ENCODE assay signal across 13 mouse cellular contexts in genomic region chr2:85160901-85161637, GRCm38 (mm10). TPM values are rescaled to one million over a fixed set of nuclear protein-coding genes. Genes with fewer than 3 reads are reported as not detected.
DNase-seq lines count a peak whose midpoint lies in the region; ATAC-seq and TF ChIP-seq lines count a peak whose summit lies in the region.
"Had no signal": no experiment of that assay in that cellular context is flagged by ENCODE, and none has a peak within 500 bp of the region (broad histone marks: within the 10 kb centered on the region; RNA-seq: fewer than 3 reads in every experiment).

No protein-coding gene starts in this region.

- no peaks in the 10 kb centered on the region for H3K4me1 ChIP-seq in stomach, embryonic 15.5 days
- H3K4me1 ChIP-seq in stomach, postnatal 0 days (replicated peaks; ENCODE audit: control insufficient read depth, insufficient read depth) = no peaks in the 10 kb centered on the region
- H3K4me1 ChIP-seq in hindbrain, embryonic 13.5 days (replicated peaks) = peaks cover 16% of the 10 kb centered on the region
- peaks cover 12% of the 10 kb centered on the region for H3K4me1 ChIP-seq in midbrain, embryonic 14.5 days (ENCODE audit: control insufficient read depth, insufficient read depth, low read length)
- H3K4me1 ChIP-seq: liver, embryonic 13.5 days had no signal

- WGBS in stomach, embryonic 15.5 days = 46% methylated on average over 4 of the region's 4 CpGs
- WGBS in stomach, postnatal 0 days = 59% methylated on average over 4 of the region's 4 CpGs
- 67% methylated on average over 4 of the region's 4 CpGs for WGBS in hindbrain, embryonic 13.5 days
- 77% methylated on average over 4 of the region's 4 CpGs for WGBS in midbrain, embryonic 14.5 days

- 0 out of 2 replicates have a peak, but pooled peaks have one; percentile 18 for ATAC-seq in stomach, embryonic 15.5 days (ENCODE audit: insufficient read depth, low FRiP score, low read depth)
- no peak for ATAC-seq in stomach, postnatal 0 days (ENCODE audit: low FRiP score, low TSS enrichment)
- peak; percentile 75 for ATAC-seq in hindbrain, embryonic 13.5 days (ENCODE audit: low FRiP score)
- peak; percentile 54 for ATAC-seq in midbrain, embryonic 14.5 days (ENCODE audit: low FRiP score, low TSS enrichment)
- ATAC-seq: Patski had no signal

- no peak overlapping the region for H3K4me2 ChIP-seq in stomach, embryonic 15.5 days
- no peak overlapping the region for H3K4me2 ChIP-seq in stomach, postnatal 0 days (replicated peaks; ENCODE audit: low read depth)
- H3K4me2 ChIP-seq in hindbrain, embryonic 13.5 days = no peak overlapping the region
- H3K4me2 ChIP-seq in midbrain, embryonic 14.5 days (ENCODE audit: low read length) = no peak overlapping the region
- H3K4me2 ChIP-seq: liver, embryonic 13.5 days had no signal

- no peak for DNase-seq in stomach, postnatal 0 days (ENCODE audit: low spot score)
- peak; percentile 56 for DNase-seq in midbrain, embryonic 14.5 days
- peak; percentile 14 for DNase-seq in retina, postnatal 1 day
- DNase-seq in heart, adult 18-20 months = no peak
- DNase-seq in MN1 (ENCODE audit: low spot score) = no peak
- no peak for DNase-seq in cerebellum, adult 8-10 months
- DNase-seq: adrenal gland, postnatal 10 days; heart, adult 2 months; liver, embryonic 13.5 days had no signal

- H3K4me3 ChIP-seq in stomach, embryonic 15.5 days (replicated peaks) = no peak overlapping the region
- H3K4me3 ChIP-seq in stomach, postnatal 0 days (ENCODE audit: low read depth, low read length) = no peak overlapping the region
- no peak overlapping the region for H3K4me3 ChIP-seq in hindbrain, embryonic 13.5 days
- H3K4me3 ChIP-seq in midbrain, embryonic 14.5 days (replicated peaks; ENCODE audit: low read depth, low read length) = no peak overlapping the region
- H3K4me3 ChIP-seq: heart, adult 2 months; liver, embryonic 13.5 days had no signal

- TF ChIP-seq CTCF in stomach, postnatal 0 days (IDR thresholded peaks at IDR 0.05; ENCODE audit: low read depth) = no peak

- H3K9ac ChIP-seq in stomach, embryonic 15.5 days = no peak overlapping the region
- H3K9ac ChIP-seq in stomach, postnatal 0 days (ENCODE audit: low read length) = no peak overlapping the region
- H3K9ac ChIP-seq in hindbrain, embryonic 13.5 days = no peak overlapping the region
- H3K9ac ChIP-seq in midbrain, embryonic 14.5 days (replicated peaks; ENCODE audit: low read length) = no peak overlapping the region
- H3K9ac ChIP-seq: liver, embryonic 13.5 days had no signal

- H3K36me3 ChIP-seq in stomach, embryonic 15.5 days = no peaks in the 10 kb centered on the region
- H3K36me3 ChIP-seq in stomach, postnatal 0 days (ENCODE audit: control insufficient read depth, insufficient read depth, low read length) = no peaks in the 10 kb centered on the region
- no peaks in the 10 kb centered on the region for H3K36me3 ChIP-seq in hindbrain, embryonic 13.5 days
- no peaks in the 10 kb centered on the region for H3K36me3 ChIP-seq in midbrain, embryonic 14.5 days (ENCODE audit: control insufficient read depth, insufficient read depth, low read length)
- H3K36me3 ChIP-seq: liver, embryonic 13.5 days had no signal

- no peaks in the 10 kb centered on the region for H3K9me3 ChIP-seq in stomach, embryonic 15.5 days
- H3K9me3 ChIP-seq in stomach, postnatal 0 days (ENCODE audit: control insufficient read depth, low read length) = no peaks in the 10 kb centered on the region
- H3K9me3 ChIP-seq in hindbrain, embryonic 13.5 days = no peaks in the 10 kb centered on the region
- H3K9me3 ChIP-seq in midbrain, embryonic 14.5 days (ENCODE audit: control insufficient read depth, low read length) = no peaks in the 10 kb centered on the region
- H3K9me3 ChIP-seq: liver, embryonic 13.5 days had no signal

- TF ChIP-seq EP300 in stomach, postnatal 0 days (optimal IDR thresholded peaks at IDR 0.05) = no peak

- no peak overlapping the region for H3K27ac ChIP-seq in stomach, embryonic 15.5 days
- no peak overlapping the region for H3K27ac ChIP-seq in stomach, postnatal 0 days (replicated peaks)
- peak overlapping the region; percentile 48 for H3K27ac ChIP-seq in hindbrain, embryonic 13.5 days
- H3K27ac ChIP-seq in midbrain, embryonic 14.5 days (replicated peaks; ENCODE audit: low read depth, low read length) = 0 out of 2 replicates have a peak overlapping the region, but pooled peaks have one; percentile 33
- H3K27ac ChIP-seq: heart, adult 2 months; liver, embryonic 13.5 days had no signal

- H3K27me3 ChIP-seq in stomach, embryonic 15.5 days (replicated peaks) = no peaks in the 10 kb centered on the region
- no peaks in the 10 kb centered on the region for H3K27me3 ChIP-seq in stomach, postnatal 0 days (ENCODE audit: control insufficient read depth, insufficient read depth, low read length)
- no peaks in the 10 kb centered on the region for H3K27me3 ChIP-seq in hindbrain, embryonic 13.5 days
- no peaks in the 10 kb centered on the region for H3K27me3 ChIP-seq in midbrain, embryonic 14.5 days (ENCODE audit: control insufficient read depth, insufficient read depth, low read length)
- H3K27me3 ChIP-seq: liver, embryonic 13.5 days had no signal

RNA-seq across cellular contexts. Expression of gene Aplnr, which starts 25.0 kb away (rescaled TPM):
- 65.3 and 72.1 TPM in 2 replicates for polyA plus RNA-seq in stomach, embryonic 15.5 days (2015; fragmentation: Nextera tagmentation; extraction: Ambion mirVana)
- 25.1 and 28.0 TPM in 2 replicates for polyA plus RNA-seq in stomach, postnatal 0 days (2015; fragmentation: Nextera tagmentation; extraction: Ambion mirVana)
- 31.7 and 39.0 TPM in 2 replicates for polyA plus RNA-seq in hindbrain, embryonic 13.5 days (2015; fragmentation: Nextera tagmentation; extraction: Ambion mirVana)
- polyA plus RNA-seq in midbrain, embryonic 14.5 days (2014; fragmentation: Nextera tagmentation; extraction: Ambion mirVana) = 10.7 and 27.7 TPM in 2 replicates
- 10 to 100 TPM in 1 of 2 experiments, 1 to 10 TPM in 1; 5.7 to 11.3 TPM for total RNA-seq in heart, adult 18-20 months (2021)

RNA-seq across cellular contexts. Expression of gene Lrrc55, which starts 35.9 kb away (rescaled TPM):
- polyA plus RNA-seq in stomach, embryonic 15.5 days (2015; fragmentation: Nextera tagmentation; extraction: Ambion mirVana) = 2.8 and 3.5 TPM in 2 replicates
- polyA plus RNA-seq in stomach, postnatal 0 days (2015; fragmentation: Nextera tagmentation; extraction: Ambion mirVana) = 1.1 and 1.2 TPM in 2 replicates
- 6.9 and 7.7 TPM in 2 replicates for polyA plus RNA-seq in hindbrain, embryonic 13.5 days (2015; fragmentation: Nextera tagmentation; extraction: Ambion mirVana)
- 9.6 and 13.8 TPM in 2 replicates for polyA plus RNA-seq in midbrain, embryonic 14.5 days (2014; fragmentation: Nextera tagmentation; extraction: Ambion mirVana)
- 1 to 10 TPM; 1.2 to 1.5 TPM for total RNA-seq in heart, adult 18-20 months (2021)
- total RNA-seq: neutrophil, adult 5-6 weeks had no signal

Comparison
In these comparisons a context has a peak if more than half of its experiments do, and no peak if none do; other contexts are left out.
1. H3K27ac ChIP-seq: peak in hindbrain, embryonic 13.5 days (single experiment) and midbrain, embryonic 14.5 days (single experiment); none in stomach, embryonic 15.5 days (single experiment) and stomach, postnatal 0 days (single experiment).
2. DNase-seq: peak in midbrain, embryonic 14.5 days (single experiment) and retina, postnatal 1 day (single experiment); none in stomach, postnatal 0 days (single experiment), heart, adult 18-20 months (0 of 2), MN1 (single experiment) and cerebellum, adult 8-10 months (single experiment).